In genomic region chr7:34790459-34790858, GRCm38 (mm10) we compare ENCODE assay signal across 21 mouse cellular contexts. TPM values are rescaled to one million over a fixed set of nuclear protein-coding genes. Genes with fewer than 3 reads are reported as not detected.
DNase-seq lines count a peak whose midpoint lies in the region; ATAC-seq and TF ChIP-seq lines count a peak whose summit lies in the region.
"Had no signal": no experiment of that assay in that cellular context is flagged by ENCODE, and none has a peak within 500 bp of the region (broad histone marks: within the 10 kb centered on the region; RNA-seq: fewer than 3 reads in every experiment).

No protein-coding gene starts in this region.

- H3K9ac ChIP-seq in liver, embryonic 14.5 days (replicated peaks), result no peak overlapping the region
- no peak overlapping the region for H3K9ac ChIP-seq in liver, embryonic 12.5 days
- H3K9ac ChIP-seq in ES-Bruce4 (ENCODE audit: low read depth, poor library complexity, severe bottlenecking), result no peak overlapping the region
- H3K9ac ChIP-seq in stomach, postnatal 0 days (ENCODE audit: low read length), result no peak overlapping the region
- H3K9ac ChIP-seq: hindbrain, embryonic 15.5 days; liver, embryonic 15.5 days had no signal

- no peak overlapping the region for H3K4me3 ChIP-seq in gastrocnemius, adult 2 months
- no peak overlapping the region for H3K4me3 ChIP-seq in liver, embryonic 14.5 days (ENCODE audit: insufficient read depth in 1 of 2, low read depth in 2 of 2, low read length in 2 of 2)
- H3K4me3 ChIP-seq in liver, embryonic 12.5 days, result no peak overlapping the region
- H3K4me3 ChIP-seq in ES-Bruce4 (ENCODE audit: low read depth, low read length), result no peak overlapping the region
- H3K4me3 ChIP-seq in stomach, postnatal 0 days (ENCODE audit: low read depth, low read length), result no peak overlapping the region
- H3K4me3 ChIP-seq: hindbrain, embryonic 15.5 days; limb, embryonic 10.5 days; liver, embryonic 15.5 days; megakaryocyte, embryonic 14.5 days had no signal

- intact Hi-C loops in gastrocnemius, adult 2 months (cut with DNase I), result no loop called here
- intact Hi-C loops in gastrocnemius, postnatal 36 days (cut with DNase I), result no loop called here

- no peak for TF ChIP-seq POLR2A in ES-Bruce4 (IDR thresholded peaks at IDR 0.05; ENCODE audit: insufficient read depth, low read length)

- no peaks in the 10 kb centered on the region for H3K27me3 ChIP-seq in liver, embryonic 14.5 days (ENCODE audit: control insufficient read depth, insufficient read depth, low read length)
- H3K27me3 ChIP-seq in liver, embryonic 12.5 days (replicated peaks), result peaks cover 6% of the 10 kb centered on the region; the same call in 1 of the 2 replicates
- H3K27me3 ChIP-seq in ES-Bruce4 (ENCODE audit: control insufficient read depth, insufficient read depth, low read length, poor library complexity, severe bottlenecking), result no peaks in the 10 kb centered on the region
- H3K27me3 ChIP-seq in stomach, postnatal 0 days (ENCODE audit: control insufficient read depth, insufficient read depth, low read length), result no peaks in the 10 kb centered on the region
- H3K27me3 ChIP-seq: hindbrain, embryonic 15.5 days; liver, embryonic 15.5 days; megakaryocyte, embryonic 14.5 days had no signal

- WGBS in liver, embryonic 14.5 days (ENCODE audit: insufficient replicate concordance), result 56% methylated on average over 7 of the region's 7 CpGs
- 64% methylated on average over 7 of the region's 7 CpGs for WGBS in liver, embryonic 12.5 days (ENCODE audit: insufficient replicate concordance)
- WGBS in stomach, postnatal 0 days, result 76% methylated on average over 7 of the region's 7 CpGs

- ATAC-seq in liver, embryonic 14.5 days (ENCODE audit: insufficient read depth), result no peak
- ATAC-seq in liver, embryonic 12.5 days, result no peak
- ATAC-seq in stomach, postnatal 0 days (ENCODE audit: low FRiP score, low TSS enrichment), result no peak
- ATAC-seq: midbrain, embryonic 16.5 days had no signal

- no peaks in the 10 kb centered on the region for H3K36me3 ChIP-seq in liver, embryonic 14.5 days (replicated peaks; ENCODE audit: control insufficient read depth, insufficient read depth, low read depth)
- no peaks in the 10 kb centered on the region for H3K36me3 ChIP-seq in liver, embryonic 12.5 days
- no peaks in the 10 kb centered on the region for H3K36me3 ChIP-seq in ES-Bruce4 (ENCODE audit: control insufficient read depth, insufficient read depth, low read length, poor library complexity, severe bottlenecking)
- no peaks in the 10 kb centered on the region for H3K36me3 ChIP-seq in stomach, postnatal 0 days (ENCODE audit: control insufficient read depth, insufficient read depth, low read length)
- H3K36me3 ChIP-seq: hindbrain, embryonic 15.5 days; limb, embryonic 10.5 days; liver, embryonic 15.5 days had no signal

- no peak for DNase-seq in gastrocnemius, adult 2 months
- no peak for DNase-seq in gastrocnemius, postnatal 36 days
- DNase-seq in liver, embryonic 14.5 days (ENCODE audit: low read depth in 3 of 3, low spot score in 3 of 3), result no peak
- no peak for DNase-seq in stomach, postnatal 0 days (ENCODE audit: low spot score)
- no peak for DNase-seq in adrenal gland, adult 8-10 months
- DNase-seq: B cell, adult 2 months; cerebellum, adult 9-11 months; heart, postnatal 14 days; kidney, adult 8-10 months; kidney, postnatal 4 days; lung, postnatal 10 days; thymus, postnatal 36 days had no signal

- TF ChIP-seq CTCF in gastrocnemius, adult 2 months (IDR thresholded peaks at IDR 0.05), result peak; percentile 28
- peak; percentile 38 for TF ChIP-seq CTCF in liver, embryonic 14.5 days (IDR thresholded peaks at IDR 0.05; ENCODE audit: low read depth)
- peak; percentile 45 for TF ChIP-seq CTCF in ES-Bruce4 (IDR thresholded peaks at IDR 0.05; ENCODE audit: low read depth, low read length)
- TF ChIP-seq CTCF in stomach, postnatal 0 days (IDR thresholded peaks at IDR 0.05; ENCODE audit: low read depth), result peak; percentile 30; the same call in 1 of the 2 replicates

- H3K4me2 ChIP-seq in liver, embryonic 14.5 days (ENCODE audit: low read depth), result no peak overlapping the region
- H3K4me2 ChIP-seq in liver, embryonic 12.5 days, result no peak overlapping the region
- no peak overlapping the region for H3K4me2 ChIP-seq in stomach, postnatal 0 days (replicated peaks; ENCODE audit: low read depth)
- H3K4me2 ChIP-seq: heart, embryonic 11.5 days; hindbrain, embryonic 15.5 days; liver, embryonic 15.5 days had no signal

- no peak for TF ChIP-seq EP300 in liver, embryonic 14.5 days (IDR thresholded peaks at IDR 0.05; ENCODE audit: low read depth)
- no peak for TF ChIP-seq EP300 in ES-Bruce4 (IDR thresholded peaks at IDR 0.05; ENCODE audit: insufficient read depth, low read depth, low read length)
- TF ChIP-seq EP300 in stomach, postnatal 0 days (optimal IDR thresholded peaks at IDR 0.05), result no peak

- no peak overlapping the region for H3K27ac ChIP-seq in gastrocnemius, adult 2 months
- H3K27ac ChIP-seq in liver, embryonic 14.5 days, result no peak overlapping the region
- H3K27ac ChIP-seq in liver, embryonic 12.5 days, result no peak overlapping the region
- H3K27ac ChIP-seq in ES-Bruce4 (ENCODE audit: insufficient read depth, low read length), result no peak overlapping the region
- H3K27ac ChIP-seq in stomach, postnatal 0 days (replicated peaks), result no peak overlapping the region
- H3K27ac ChIP-seq: hindbrain, embryonic 15.5 days; limb, embryonic 10.5 days; liver, embryonic 15.5 days had no signal

- H3K9me3 ChIP-seq in liver, embryonic 14.5 days (ENCODE audit: control insufficient read depth, low read length), result no peaks in the 10 kb centered on the region
- H3K9me3 ChIP-seq in liver, embryonic 12.5 days (replicated peaks), result no peaks in the 10 kb centered on the region
- no peaks in the 10 kb centered on the region; the same call in 1 of the 2 replicates for H3K9me3 ChIP-seq in ES-Bruce4 (replicated peaks; ENCODE audit: control insufficient read depth, insufficient read depth, low read length, poor library complexity, severe bottlenecking)
- no peaks in the 10 kb centered on the region for H3K9me3 ChIP-seq in stomach, postnatal 0 days (ENCODE audit: control insufficient read depth, low read length)
- H3K9me3 ChIP-seq: hindbrain, embryonic 15.5 days; limb, embryonic 10.5 days; liver, embryonic 15.5 days had no signal

- H3K4me1 ChIP-seq in liver, embryonic 14.5 days (replicated peaks; ENCODE audit: control insufficient read depth in 2 of 2, insufficient read depth in 2 of 2, low read length in 1 of 2), result no peaks in the 10 kb centered on the region
- H3K4me1 ChIP-seq in liver, embryonic 12.5 days, result no peaks in the 10 kb centered on the region
- H3K4me1 ChIP-seq in ES-Bruce4 (ENCODE audit: control insufficient read depth, insufficient read depth, low read length), result no peaks in the 10 kb centered on the region
- no peaks in the 10 kb centered on the region for H3K4me1 ChIP-seq in stomach, postnatal 0 days (replicated peaks; ENCODE audit: control insufficient read depth, insufficient read depth)
- H3K4me1 ChIP-seq: hindbrain, embryonic 15.5 days; liver, embryonic 15.5 days; megakaryocyte, embryonic 14.5 days had no signal

RNA-seq across cellular contexts. Expression of gene Chst8, which starts 22.1 kb away (rescaled TPM):
- under 1 TPM in 1 of 2 experiments, not detected in 1; 0.75 TPM for total RNA-seq in gastrocnemius, adult 2 months (2021)
- under 1 TPM; 0.44 to 0.69 TPM for total RNA-seq in gastrocnemius, postnatal 36 days (2021)
- polyA plus RNA-seq in liver, embryonic 14.5 days (2012; rRNA removed), result 0.25 and 0.26 TPM in 2 replicates
- 0.09 and 0.37 TPM in 2 replicates for polyA plus RNA-seq in liver, embryonic 14.5 days (2014; fragmentation: Nextera tagmentation; extraction: Ambion mirVana)
- 1.2 and 1.3 TPM in 2 replicates for polyA plus RNA-seq in liver, embryonic 12.5 days (2016; fragmentation: Nextera tagmentation; extraction: Ambion mirVana)
- polyA plus RNA-seq in ES-Bruce4 (2011; ENCODE audit: insufficient read depth, insufficient read length, low read depth, missing spikeins), result 4.8 and 5.4 TPM in 2 replicates
- polyA plus RNA-seq in stomach, postnatal 0 days (2015; fragmentation: Nextera tagmentation; extraction: Ambion mirVana), result 1.3 and 1.8 TPM in 2 replicates
- 10 to 100 TPM in 3 of 4 experiments, 1 to 10 TPM in 1; 7.1 to 29.9 (median 13.8) TPM for total RNA-seq in adrenal gland, adult 8-10 months (2022)
- total RNA-seq: MEL had no signal
